Mouse (Mus musculus) spleen, adult 2 months (tissue): ENCODE results near the gene Skiv2l. TPM values are rescaled to one million over a fixed set of nuclear protein-coding genes. Genes with fewer than 3 reads are reported as not detected.
"Not testable (repeated sequence)": the region's sequence is repeated elsewhere in the genome, so short reads cannot be mapped to it uniquely, and the experiment has no call there.

ENCODE experiments used
- DNase-seq, 2 experiments: peaks; one replicate each; pipeline versions ENCODE4 v3.0.0 to v3.0.0-alpha.2; 2012 to 2021; ENCODE audit warnings: low spot score in 2 of 2, low read depth in 1 of 2
- H3K27ac ChIP-seq: fragments of 200-500 bp; 2 replicates; pipeline ENCODE4 v1.5.1; 2012; ENCODE audit warnings: low read length, inconsistent platforms; ENCODE audit not compliant: insufficient read depth
- H3K27me3 ChIP-seq: fragments of 200-500 bp; 2 replicates; pipeline ENCODE4 v1.6.1; 2012; ENCODE audit warnings: mild to moderate bottlenecking, moderate library complexity, low read length, inconsistent platforms; ENCODE audit not compliant: control insufficient read depth, insufficient read depth
- H3K36me3 ChIP-seq: fragments of 200-500 bp; 2 replicates; pipeline ENCODE4 v1.6.1; 2012; ENCODE audit warnings: mild to moderate bottlenecking, low read length, inconsistent platforms; ENCODE audit not compliant: control insufficient read depth, insufficient read depth
- H3K4me1 ChIP-seq: fragments of 200-500 bp; 2 replicates; pipeline ENCODE4 v1.6.1; 2011; ENCODE audit warnings: inconsistent platforms; ENCODE audit not compliant: control insufficient read depth, insufficient read depth, insufficient read length
- H3K4me3 ChIP-seq: fragments of 200-500 bp; 2 replicates; pipeline ENCODE4 v1.5.1; 2011; ENCODE audit warnings: mild to moderate bottlenecking, inconsistent platforms; ENCODE audit not compliant: insufficient read depth, insufficient read length; ENCODE audit errors: extremely low read depth
- CTCF ChIP-seq: fragments of 200-500 bp; IDR thresholded peaks from 2 replicates; pipeline ENCODE4 v1.5.1; 2011; ENCODE audit warnings: mild to moderate bottlenecking, inconsistent platforms; ENCODE audit not compliant: insufficient read depth, insufficient read length, insufficient replicate concordance; ENCODE audit errors: extremely low read depth
- POLR2A ChIP-seq: fragments of 200-500 bp; IDR thresholded peaks from 2 replicates; pipeline ENCODE4 v1.6.1; 2011; ENCODE audit warnings: low read depth, low read length, inconsistent platforms
- WGBS: fragments of 180-500 bp; shearing (Covaris S2); methylation state at CpG from one replicate; pipeline ENCODE4 v1.1.7; 2018; 5-methylcytosine and 5-hydroxymethylcytosine counted together
- polyA plus RNA-seq: library from polyadenylated mRNA; depleted of rRNA; stranded (reverse); fragments of >200 nt; gene quantifications from 2 replicates; pipeline ENCODE4 v1.2.3, GENCODE M21; 2012

Gene Skiv2l
- polyA plus RNA-seq, 1 experiment: 81.7 TPM

DNA sequence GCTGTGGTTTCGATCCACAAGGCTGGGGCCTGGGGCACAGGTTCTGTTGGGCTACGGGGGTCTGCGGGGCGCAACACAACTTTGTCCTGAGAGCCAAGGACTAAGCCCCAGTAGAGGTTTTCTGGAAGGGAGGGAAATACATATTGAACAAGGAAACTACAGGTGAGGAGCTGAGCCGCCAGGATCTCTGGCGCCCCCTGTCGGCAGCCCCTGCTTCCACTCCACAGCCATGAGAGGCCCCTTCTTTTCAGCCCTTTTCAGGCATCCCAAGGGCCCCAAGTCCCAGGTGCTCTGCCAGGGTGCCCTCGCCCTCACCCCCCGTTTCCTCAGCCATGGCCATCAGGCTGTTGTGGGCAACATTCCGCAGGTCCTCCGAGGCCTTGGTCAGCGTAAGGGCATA, 36.3 kb downstream of the Skiv2l start:
- not testable (repeated sequence) for H3K27me3 ChIP-seq, DNase-seq, H3K4me3 ChIP-seq, H3K27ac ChIP-seq, H3K4me1 ChIP-seq, H3K36me3 ChIP-seq
- 72% methylated on average over 12 of the region's 12 CpGs for WGBS
- TF ChIP-seq CTCF: peak; percentile 74

GRCm38 (mm10) chr17:34811275-34811674, 38.7 kb downstream of the Skiv2l start:
- no peak for TF ChIP-seq CTCF
- no peak for TF ChIP-seq POLR2A
- 79% methylated on average over 15 of the region's 15 CpGs for WGBS
- H3K36me3 ChIP-seq: no peaks in the 10 kb centered on the region
- no peaks in the 10 kb centered on the region for H3K4me1 ChIP-seq
- H3K27ac ChIP-seq: no peak overlapping the region
- no peak for DNase-seq
- H3K27me3 ChIP-seq: no peaks in the 10 kb centered on the region
- no peak overlapping the region for H3K4me3 ChIP-seq

DNA sequence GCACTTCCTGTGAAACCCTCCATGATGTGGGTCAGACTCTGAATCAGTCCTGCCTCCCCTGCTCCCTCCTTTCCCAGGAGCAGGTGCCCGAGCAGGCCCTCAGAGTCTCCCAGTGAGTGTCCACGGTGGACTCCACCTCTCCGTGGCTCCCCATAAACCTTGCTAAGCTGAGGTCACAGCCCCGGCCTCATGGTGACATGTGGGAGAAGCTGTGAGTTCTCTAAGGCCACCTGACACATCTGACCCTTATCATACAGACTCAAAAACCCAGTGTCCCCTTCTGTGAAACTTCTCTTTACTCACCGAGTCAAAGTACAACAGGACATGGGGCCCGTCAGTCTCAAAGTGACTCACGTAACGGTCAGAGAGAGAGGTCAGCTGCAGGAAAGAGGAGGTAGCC, 39.2 kb downstream of the Skiv2l start:
- not testable (repeated sequence) for H3K4me3 ChIP-seq, H3K27me3 ChIP-seq, DNase-seq, H3K36me3 ChIP-seq, H3K4me1 ChIP-seq, H3K27ac ChIP-seq
- 88% methylated on average over 8 of the region's 8 CpGs for whole genome bisulfite sequencing

DNA sequence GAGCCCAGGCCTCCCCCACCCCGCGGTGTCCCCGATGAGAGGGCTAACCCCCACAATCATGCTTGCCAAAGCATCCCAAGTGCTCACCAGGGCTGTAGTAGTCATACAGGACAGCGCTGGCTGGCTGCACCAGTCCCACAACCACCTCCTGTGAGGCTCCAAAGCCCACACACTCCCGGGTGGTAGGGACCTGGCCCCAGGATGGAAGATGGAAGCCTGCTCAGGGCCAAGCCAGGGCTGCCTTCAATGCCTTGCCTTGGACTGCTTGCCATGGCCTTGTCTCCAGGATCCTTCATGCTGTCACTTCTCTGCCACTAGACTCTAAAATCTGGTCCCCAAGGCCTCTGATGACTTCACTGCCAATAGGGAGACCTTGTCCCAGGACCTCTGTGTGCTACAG, 39.6 kb downstream of the Skiv2l start:
- not testable (repeated sequence) for DNase-seq, H3K4me3 ChIP-seq, H3K36me3 ChIP-seq, H3K27ac ChIP-seq, H3K27me3 ChIP-seq, H3K4me1 ChIP-seq
- WGBS: 91% methylated on average over 5 of the region's 5 CpGs

DNA sequence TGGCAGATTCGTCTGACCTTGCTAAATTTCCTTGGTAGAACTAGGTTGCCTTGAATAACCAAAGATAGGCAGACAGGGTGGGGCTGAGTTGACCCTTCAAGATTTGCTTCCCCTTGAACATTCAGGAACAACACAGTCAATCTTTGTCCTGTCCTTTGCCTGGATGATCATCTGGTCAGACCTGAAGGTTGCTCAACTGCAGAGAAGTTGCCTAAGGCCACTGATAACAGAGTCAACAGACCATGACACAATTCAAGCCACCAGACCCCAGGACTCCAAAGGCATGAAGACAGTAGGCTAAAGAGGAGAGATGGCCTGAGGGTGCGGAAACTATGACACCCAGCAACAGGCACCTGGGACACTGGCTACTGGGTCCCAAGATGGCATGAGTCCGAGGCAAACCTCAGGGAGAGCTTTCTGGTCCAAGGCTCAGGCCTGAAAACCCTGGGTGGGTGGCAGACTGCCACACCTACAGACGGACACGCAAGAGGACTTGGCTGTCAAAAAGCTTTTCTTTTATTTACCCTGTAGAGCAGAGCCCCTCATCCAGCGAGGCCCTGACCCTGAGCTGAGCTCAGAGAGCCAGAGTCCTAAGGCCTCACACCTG, 41.3 kb downstream of the Skiv2l start:
- Histone ChIP-seq H3K27ac (no peak overlapping the region), H3K4me1 (no peaks in the 10 kb centered on the region)

GRCm38 (mm10) chr17:34807176-34807575, 42.8 kb downstream of the Skiv2l start:
- no peak for DNase-seq
- H3K4me3 ChIP-seq: no peak overlapping the region
- H3K27me3 ChIP-seq: no peaks in the 10 kb centered on the region
- H3K27ac ChIP-seq: no peak overlapping the region
- TF ChIP-seq POLR2A: no peak
- TF ChIP-seq CTCF: no peak
- H3K36me3 ChIP-seq: no peaks in the 10 kb centered on the region
- 66% methylated on average over 3 of the region's 3 CpGs for WGBS
- no peaks in the 10 kb centered on the region for H3K4me1 ChIP-seq

More for the DNA sequence above, 41.3 kb downstream of the Skiv2l start:
- no peaks in the 10 kb centered on the region for H3K27me3 ChIP-seq
- WGBS: 87% methylated on average over 6 of the region's 6 CpGs
- H3K4me3 ChIP-seq: no peak overlapping the region
- TF ChIP-seq CTCF: no peak
- no peak for TF ChIP-seq POLR2A
- no peaks in the 10 kb centered on the region for H3K36me3 ChIP-seq
- DNase-seq: no peak

GRCm38 (mm10) chr17:34804871-34805562, 45.0 kb downstream of the Skiv2l start:
- DNase-seq: no peak
- TF ChIP-seq POLR2A (no peak), CTCF (peak; percentile 8; the same call in 1 of the 2 replicates)
- Histone ChIP-seq H3K4me1 (no peaks in the 10 kb centered on the region), H3K36me3 (no peaks in the 10 kb centered on the region), H3K27ac (no peak overlapping the region), H3K4me3 (no peak overlapping the region), H3K27me3 (no peaks in the 10 kb centered on the region)
- 79% methylated on average over 6 of the region's 6 CpGs for WGBS

DNA sequence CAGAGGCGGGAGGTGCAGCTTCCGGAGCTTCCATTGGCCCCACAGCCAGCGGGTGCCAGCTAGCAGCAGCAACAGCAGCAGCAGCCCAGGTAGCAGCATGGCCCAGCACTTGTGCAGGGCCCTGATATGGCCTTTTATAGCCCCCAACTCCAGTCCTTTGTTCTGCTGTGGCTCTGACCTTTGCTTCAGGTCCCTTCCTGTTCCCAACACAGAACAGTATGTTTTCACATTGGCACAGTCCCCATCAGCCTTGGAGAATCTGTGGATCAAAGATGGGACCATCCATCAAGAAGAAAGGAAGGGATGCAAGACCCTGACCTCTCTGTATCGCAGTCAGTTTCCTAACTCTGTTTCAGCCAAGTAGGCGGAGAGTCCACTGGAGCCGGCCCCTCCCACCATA, 45.7 kb downstream of the Skiv2l start, which contains the start of gene Cyp21a1:
Gene Cyp21a1 (minus strand): TSS at position 261 of the 400 bp plus-strand sequence.
- not testable (repeated sequence) for H3K27ac ChIP-seq, DNase-seq, H3K4me1 ChIP-seq, H3K36me3 ChIP-seq, H3K4me3 ChIP-seq, H3K27me3 ChIP-seq
- WGBS: 81% methylated on average over 2 of the region's 6 CpGs

- not testable (repeated sequence) for H3K36me3 ChIP-seq, H3K27me3 ChIP-seq, DNase-seq, H3K4me3 ChIP-seq, H3K27ac ChIP-seq, H3K4me1 ChIP-seq
- WGBS: 87% methylated on average over 6 of the region's 6 CpGs
Measured at GRCm38 (mm10) chr17:34803367-34803766, 46.6 kb downstream of the Skiv2l start.

- not testable (repeated sequence) for H3K27me3 ChIP-seq, H3K36me3 ChIP-seq, H3K27ac ChIP-seq, H3K4me3 ChIP-seq, H3K4me1 ChIP-seq, DNase-seq
- WGBS: 87% methylated on average over 9 of the region's 9 CpGs
Measured at GRCm38 (mm10) chr17:34802756-34803155, 47.3 kb downstream of the Skiv2l start.
